Mouse (Mus musculus) neural tube, embryonic 15.5 days (tissue): ENCODE measurements around the gene Cnp. TPM values are rescaled to one million over a fixed set of nuclear protein-coding genes. Genes with fewer than 3 reads are reported as not detected.
A peak's percentile ranks its signal among the peaks of the same experiment; 100 is the strongest.
"Not testable (repeated sequence)": the region's sequence is repeated elsewhere in the genome, so short reads cannot be mapped to it uniquely, and the experiment has no call there.

Experiments
- ATAC-seq: fragments of 200-750 bp; cut with Nextera tagmentation; 2 replicates; pipeline ENCODE4 v1.8.0; 2017; ENCODE audit warnings: mild to moderate bottlenecking, moderate TSS enrichment, moderate library complexity; ENCODE audit not compliant: low FRiP score
- H3K27ac ChIP-seq: fragments of 300-500 bp; sonication (generic); replicated peaks from 2 replicates; pipeline ENCODE4 v1.5.1; 2015; ENCODE audit warnings: mild to moderate bottlenecking, inconsistent platforms
- H3K27me3 ChIP-seq: fragments of 300-500 bp; sonication (generic); replicated peaks from 2 replicates; pipeline ENCODE4 v1.6.1; 2015; ENCODE audit warnings: inconsistent platforms
- H3K36me3 ChIP-seq: fragments of 300-500 bp; sonication (generic); 2 replicates; pipeline ENCODE4 v1.6.1; 2015; ENCODE audit warnings: inconsistent platforms
- H3K4me1 ChIP-seq: fragments of 300-500 bp; sonication (generic); 2 replicates; pipeline ENCODE4 v1.6.1; 2015; ENCODE audit warnings: inconsistent platforms
- H3K4me2 ChIP-seq: fragments of 300-500 bp; sonication (generic); 2 replicates; pipeline ENCODE4 v1.6.1; 2015; ENCODE audit warnings: inconsistent platforms, mild to moderate bottlenecking, moderate library complexity
- H3K4me3 ChIP-seq: fragments of 300-500 bp; sonication (generic); replicated peaks from 2 replicates; pipeline ENCODE4 v1.5.1; 2015; ENCODE audit warnings: mild to moderate bottlenecking, inconsistent platforms
- H3K9ac ChIP-seq: fragments of 300-500 bp; sonication (generic); replicated peaks from 2 replicates; pipeline ENCODE4 v1.6.1; 2015; ENCODE audit warnings: mild to moderate bottlenecking, inconsistent platforms
- H3K9me3 ChIP-seq: fragments of 300-500 bp; sonication (generic); replicated peaks from 2 replicates; pipeline ENCODE4 v1.6.1; 2016; ENCODE audit warnings: inconsistent platforms
- WGBS: fragments of 180-500 bp; shearing (Covaris S2); methylation state at CpG from one replicate; pipeline ENCODE4 v1.1.7; 2015; ENCODE audit warnings: mixed read lengths; 5-methylcytosine and 5-hydroxymethylcytosine counted together
- polyA plus RNA-seq: library from polyadenylated mRNA; unstranded; fragments of >200 nt; fragmentation: Nextera tagmentation; extraction: Ambion mirVana; gene quantifications from 2 replicates; pipeline ENCODE4 v1.2.1, GENCODE M21; 2015

Gene Cnp
- polyA plus RNA-seq, 1 experiment from 2014 or later: 62.0 TPM

DNA sequence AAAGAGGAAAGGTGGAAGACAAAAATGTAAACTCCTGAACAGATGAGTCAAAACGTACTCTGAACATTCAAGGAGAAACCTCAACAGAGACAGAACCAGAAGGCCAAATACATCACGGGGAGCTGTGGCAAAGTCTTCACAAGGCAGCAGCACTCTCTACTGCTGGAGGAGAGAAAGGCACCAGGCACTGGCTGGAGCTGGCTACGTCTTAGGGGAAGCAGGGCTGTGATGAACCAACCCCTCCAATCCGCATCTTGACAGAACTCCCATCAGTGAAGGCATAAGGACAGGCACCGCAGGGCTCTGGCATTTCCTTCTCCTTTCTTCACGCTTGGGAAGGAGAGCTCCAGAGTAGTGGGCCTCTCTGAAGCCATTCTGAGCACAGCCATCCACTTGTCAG lies 36.9 kb downstream of the Cnp start:
- no peaks in the 10 kb centered on the region for H3K27me3 ChIP-seq
- no peaks in the 10 kb centered on the region for H3K9me3 ChIP-seq
- H3K36me3 ChIP-seq: no peaks in the 10 kb centered on the region
- WGBS: 88% methylated on average over 6 of the region's 6 CpGs
- ATAC-seq: no peak
- H3K4me3 ChIP-seq: no peak overlapping the region
- H3K4me2 ChIP-seq: no peak overlapping the region
- no peak overlapping the region for H3K27ac ChIP-seq
- peaks cover 40% of the 10 kb centered on the region for H3K4me1 ChIP-seq
- no peak overlapping the region for H3K9ac ChIP-seq

- H3K4me3 ChIP-seq: no peak overlapping the region
- H3K9me3 ChIP-seq: no peaks in the 10 kb centered on the region
- 93% methylated on average over 3 of the region's 3 CpGs for WGBS
- H3K36me3 ChIP-seq: no peaks in the 10 kb centered on the region
- H3K4me1 ChIP-seq: peaks cover 42% of the 10 kb centered on the region
- no peak overlapping the region for H3K9ac ChIP-seq
- no peak for ATAC-seq
- no peak overlapping the region for H3K27ac ChIP-seq
- no peak overlapping the region for H3K4me2 ChIP-seq
- H3K27me3 ChIP-seq: no peaks in the 10 kb centered on the region
Measured at GRCm38 (mm10) chr11:100613241-100613640, 38.5 kb downstream of the Cnp start.

- Histone ChIP-seq H3K27me3 (no peaks in the 10 kb centered on the region), H3K4me1 (peaks cover 34% of the 10 kb centered on the region), H3K27ac (no peak overlapping the region), H3K36me3 (no peaks in the 10 kb centered on the region), H3K9ac (no peak overlapping the region), H3K9me3 (no peaks in the 10 kb centered on the region), H3K4me3 (no peak overlapping the region), H3K4me2 (no peak overlapping the region)
- ATAC-seq: no peak
- 87% methylated on average over 5 of the region's 5 CpGs for WGBS
Measured at GRCm38 (mm10) chr11:100616332-100616731, 41.6 kb downstream of the Cnp start.

DNA sequence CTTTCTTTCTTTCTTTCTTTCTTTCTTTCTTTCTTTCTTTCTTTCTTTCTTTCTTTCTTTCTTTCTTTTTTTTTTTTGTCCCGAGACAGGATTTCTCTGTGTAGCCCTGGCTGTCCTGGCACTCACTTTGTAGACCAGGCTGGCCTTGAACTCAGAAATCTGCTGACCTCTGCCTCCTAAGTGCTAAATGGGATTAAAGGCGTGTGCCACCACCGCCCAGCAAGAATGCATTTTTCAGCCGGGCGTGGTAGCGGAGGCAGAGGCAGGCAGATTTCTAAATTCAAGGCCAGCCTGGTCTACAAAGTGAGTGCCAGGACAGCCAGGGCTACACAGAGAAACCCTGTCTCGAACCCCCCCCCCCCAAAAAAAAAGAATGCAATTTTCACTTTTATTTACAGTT lies 42.1 kb downstream of the Cnp start:
- not testable (repeated sequence) for H3K36me3 ChIP-seq, H3K9ac ChIP-seq, H3K4me2 ChIP-seq, H3K27me3 ChIP-seq, H3K4me3 ChIP-seq, ATAC-seq, H3K9me3 ChIP-seq, H3K27ac ChIP-seq
- 96% methylated on average over 7 of the region's 7 CpGs for WGBS
- H3K4me1 ChIP-seq: peaks cover 34% of the 10 kb centered on the region

- no peaks in the 10 kb centered on the region for H3K27me3 ChIP-seq
- H3K9me3 ChIP-seq: no peaks in the 10 kb centered on the region
- peaks cover 34% of the 10 kb centered on the region for H3K4me1 ChIP-seq
- H3K27ac ChIP-seq: no peak overlapping the region
- H3K36me3 ChIP-seq: no peaks in the 10 kb centered on the region
- ATAC-seq: no peak
- H3K4me2 ChIP-seq: peak overlapping the region; percentile 87
- no peak overlapping the region for H3K9ac ChIP-seq
- 88% methylated on average over 4 of the region's 4 CpGs for WGBS
- H3K4me3 ChIP-seq: peak overlapping the region; percentile 88; the same call in 1 of the 2 replicates
Measured at GRCm38 (mm10) chr11:100617480-100617879, 42.8 kb downstream of the Cnp start.

DNA sequence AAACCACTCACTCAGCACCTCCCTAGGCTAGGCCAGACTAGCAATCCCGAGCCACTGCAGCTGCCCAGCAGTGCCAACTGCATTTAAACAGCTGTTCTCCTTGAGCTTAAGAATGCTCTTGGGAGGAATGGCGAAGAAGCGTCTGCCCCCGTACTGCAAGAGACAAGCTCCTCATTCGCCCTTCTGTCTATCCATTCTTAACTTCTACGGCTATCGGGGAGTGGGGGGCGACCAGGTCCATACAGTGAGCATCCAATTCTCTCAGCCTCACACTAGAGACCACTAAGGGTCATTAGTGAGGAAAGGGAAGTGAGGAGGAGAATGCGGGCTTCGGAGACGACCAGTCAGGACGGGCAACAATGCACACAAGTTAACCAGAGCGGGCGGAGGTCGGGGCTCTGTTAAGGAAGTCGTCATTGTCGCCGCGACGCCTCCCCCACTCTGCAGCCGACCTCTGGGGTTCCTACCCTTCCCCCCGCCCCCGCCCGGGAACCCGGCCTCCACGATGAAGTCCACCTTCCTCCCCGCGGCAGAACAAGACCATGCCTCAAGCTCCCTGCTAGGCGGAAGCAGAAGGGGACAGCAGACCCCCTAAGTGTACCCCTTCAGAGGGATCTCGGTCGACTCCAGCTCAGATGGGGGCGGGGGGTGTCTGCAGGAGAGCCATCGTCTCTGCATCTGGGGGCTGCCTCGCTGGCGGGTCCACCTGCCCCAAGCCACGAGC lies 44.2 kb downstream of the Cnp start, which contains the start of gene Nkiras2:
Gene Nkiras2 (plus strand): TSS at position 484 of the 724 bp plus-strand sequence.
- WGBS: under 1% methylated on average over 36 of the region's 36 CpGs

GRCm38 (mm10) chr11:100619485-100619975 lies 44.8 kb downstream of the Cnp start:
- Histone ChIP-seq H3K4me3 (peak overlapping the region; percentile 88), H3K4me2 (peak overlapping the region; percentile 87), H3K9ac (peak overlapping the region; percentile 94), H3K36me3 (peaks cover 3% of the 10 kb centered on the region; the same call in 1 of the 2 replicates), H3K9me3 (no peaks in the 10 kb centered on the region), H3K27ac (peak overlapping the region; percentile 97), H3K4me1 (peaks cover 46% of the 10 kb centered on the region), H3K27me3 (no peaks in the 10 kb centered on the region)
- peak; percentile 96 for ATAC-seq
- 0% methylated on average over 39 of the region's 40 CpGs for WGBS

More for the DNA sequence above, 44.2 kb downstream of the Cnp start, which contains the start of gene Nkiras2:
- H3K4me2 ChIP-seq: peak within 1 kb of the TSS; percentile 87
- ATAC-seq: peak; percentile 60
- peak within 1 kb of the TSS; percentile 97 for H3K27ac ChIP-seq
- peaks cover 39% of the 10 kb centered on the region for H3K4me1 ChIP-seq
- H3K27me3 ChIP-seq: no peaks in the 10 kb centered on the region
- H3K9ac ChIP-seq: peak within 1 kb of the TSS; percentile 94
- no peaks in the 10 kb centered on the region for H3K9me3 ChIP-seq
- peak within 1 kb of the TSS; percentile 88 for H3K4me3 ChIP-seq
- no peaks in the 10 kb centered on the region for H3K36me3 ChIP-seq

DNA sequence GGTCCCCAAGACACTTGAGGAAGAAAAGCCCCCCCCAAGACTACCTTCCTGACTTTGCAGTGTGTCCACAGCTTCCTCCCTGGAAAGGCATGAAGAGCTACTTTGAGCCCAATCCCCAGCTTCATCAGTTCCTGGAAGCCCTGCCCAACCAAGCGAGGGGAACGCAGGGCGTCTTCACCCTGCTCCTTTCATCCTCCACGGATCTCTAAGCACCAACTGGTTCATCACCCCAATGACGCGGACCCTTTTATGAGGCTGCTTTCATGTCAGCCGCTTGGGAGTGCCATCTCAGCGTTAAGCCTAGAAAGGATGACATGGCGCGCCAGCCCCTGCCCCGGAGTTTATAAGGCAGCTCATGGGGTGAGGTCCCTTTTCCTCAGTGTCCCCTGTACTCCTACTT lies 45.3 kb downstream of the Cnp start, which contains the start of gene Dnajc7:
Gene Dnajc7 (minus strand): TSS at position 187 of the 400 bp plus-strand sequence.
- Histone ChIP-seq H3K9me3 (no peaks in the 10 kb centered on the region), H3K4me3 (peak within 1 kb of the TSS; percentile 88), H3K36me3 (peaks cover 8% of the 10 kb centered on the region), H3K27ac (peak within 1 kb of the TSS; percentile 97), H3K9ac (peak within 1 kb of the TSS; percentile 94), H3K4me2 (peak within 1 kb of the TSS; percentile 87), H3K27me3 (no peaks in the 10 kb centered on the region), H3K4me1 (peaks cover 50% of the 10 kb centered on the region)
- no peak; the same call in 1 of the 2 replicates for ATAC-seq
- 3% methylated on average over 11 of the region's 11 CpGs for WGBS

- ATAC-seq: peak; percentile 58; the same call in 1 of the 2 replicates
- peaks cover 22% of the 10 kb centered on the region for H3K36me3 ChIP-seq
- under 1% methylated on average over 24 of the region's 24 CpGs for WGBS
- no peaks in the 10 kb centered on the region for H3K27me3 ChIP-seq
- peak overlapping the region; percentile 88 for H3K27ac ChIP-seq
- H3K4me2 ChIP-seq: peak overlapping the region; percentile 73
- H3K9ac ChIP-seq: peak overlapping the region; percentile 67
- peaks cover 45% of the 10 kb centered on the region for H3K4me1 ChIP-seq
- H3K4me3 ChIP-seq: peak overlapping the region; percentile 69
- no peaks in the 10 kb centered on the region for H3K9me3 ChIP-seq
Measured at GRCm38 (mm10) chr11:100622714-100623113, 48.0 kb downstream of the Cnp start.

- Histone ChIP-seq H3K27me3 (no peaks in the 10 kb centered on the region), H3K9me3 (no peaks in the 10 kb centered on the region), H3K36me3 (peaks cover 22% of the 10 kb centered on the region), H3K9ac (0 out of 2 replicates have a peak overlapping the region, but pooled peaks have one; percentile 1), H3K4me3 (peak overlapping the region; percentile 69), H3K4me2 (peak overlapping the region; percentile 73), H3K27ac (0 out of 2 replicates have a peak overlapping the region, but pooled peaks have one; percentile 13), H3K4me1 (peaks cover 43% of the 10 kb centered on the region)
- no peak for ATAC-seq
- 50% methylated on average over 5 of the region's 5 CpGs for WGBS
Measured at GRCm38 (mm10) chr11:100623867-100624266, 49.2 kb downstream of the Cnp start.

GRCm38 (mm10) chr11:100625754-100626700 lies 51.3 kb downstream of the Cnp start:
- Histone ChIP-seq H3K9ac (no peak overlapping the region), H3K4me1 (peaks cover 38% of the 10 kb centered on the region), H3K27ac (no peak overlapping the region), H3K4me2 (no peak overlapping the region), H3K4me3 (no peak overlapping the region), H3K9me3 (no peaks in the 10 kb centered on the region), H3K36me3 (peaks cover 22% of the 10 kb centered on the region), H3K27me3 (no peaks in the 10 kb centered on the region)
- ATAC-seq: no peak
- WGBS: 94% methylated on average over 23 of the region's 23 CpGs
